Mouse (Mus musculus): ENCODE measurements around the gene Rcbtb1.
"Not testable (repeated sequence)": the region's sequence is repeated elsewhere in the genome, so short reads cannot be mapped to it uniquely, and the experiment has no call there.

DNA sequence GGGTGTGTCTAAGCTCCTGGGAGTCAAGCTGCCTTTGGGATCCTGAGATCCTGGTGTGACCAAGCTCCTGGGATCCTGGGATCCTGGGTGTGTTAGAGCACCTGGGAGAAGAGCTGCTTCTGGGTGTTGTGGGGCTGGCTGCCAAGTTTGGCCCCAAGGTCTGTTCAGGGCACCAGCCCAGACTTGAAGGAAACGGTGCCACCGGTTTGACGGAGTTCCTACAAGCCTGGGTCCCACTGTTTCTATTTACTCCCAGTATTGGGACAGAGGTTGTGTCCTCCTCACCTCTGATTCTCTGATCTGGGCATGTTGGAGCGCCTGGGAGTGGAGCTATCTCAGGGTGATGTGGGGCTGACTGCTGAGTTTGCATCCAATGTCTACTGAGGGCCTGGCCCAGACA is 74.0 kb downstream of the Rcbtb1 start:
- not testable (repeated sequence) for TF ChIP-seq CTCF, EP300 (IDR thresholded peaks at IDR 0.05; ENCODE audit: low read depth)

Data from heart, postnatal 0 days (tissue).